Mouse (Mus musculus) heart, embryonic 11.5 days (tissue): ENCODE results near the gene Hacd1. TPM values are rescaled to one million over a fixed set of nuclear protein-coding genes. Genes with fewer than 3 reads are reported as not detected.

Experiments
- ATAC-seq: fragments of 200-750 bp; cut with Nextera tagmentation; replicated peaks from 2 replicates; pipeline ENCODE4 v1.8.0; 2017; ENCODE audit warnings: moderate library complexity; ENCODE audit not compliant: insufficient number of reproducible peaks, low FRiP score, low TSS enrichment
- H3K27ac ChIP-seq: fragments of 300-500 bp; sonication (generic); 2 replicates; pipeline ENCODE4 v1.5.1; 2014; ENCODE audit warnings: mild to moderate bottlenecking, low read depth, low read length
- H3K27me3 ChIP-seq: fragments of 300-500 bp; sonication (generic); 2 replicates; pipeline ENCODE4 v1.6.1; 2014; ENCODE audit warnings: mild to moderate bottlenecking, low read length, mixed read lengths; ENCODE audit not compliant: control insufficient read depth, insufficient read depth
- H3K36me3 ChIP-seq: fragments of 300-500 bp; sonication (generic); 2 replicates; pipeline ENCODE4 v1.6.1; 2014; ENCODE audit warnings: mild to moderate bottlenecking, low read length, moderate library complexity, mixed read lengths; ENCODE audit not compliant: control insufficient read depth, insufficient read depth
- H3K4me1 ChIP-seq: fragments of 300-500 bp; sonication (generic); 2 replicates; pipeline ENCODE4 v1.6.1; 2014; ENCODE audit warnings: low read length; ENCODE audit not compliant: control insufficient read depth, insufficient read depth
- H3K4me2 ChIP-seq: fragments of 300-500 bp; sonication (generic); 2 replicates; pipeline ENCODE4 v1.6.1; 2014; ENCODE audit warnings: mild to moderate bottlenecking, moderate library complexity
- H3K4me3 ChIP-seq: fragments of 300-500 bp; sonication (generic); 2 replicates; pipeline ENCODE4 v1.5.1; 2014; ENCODE audit warnings: low read depth, low read length
- H3K9ac ChIP-seq: fragments of 300-500 bp; sonication (generic); 2 replicates; pipeline ENCODE4 v1.6.1; 2014; ENCODE audit warnings: mild to moderate bottlenecking, low read depth, low read length, moderate library complexity
- H3K9me3 ChIP-seq: fragments of 300-500 bp; sonication (generic); replicated peaks from 2 replicates; pipeline ENCODE4 v1.6.1; 2016; ENCODE audit warnings: low read length; ENCODE audit not compliant: control insufficient read depth
- WGBS: fragments of 180-500 bp; shearing (Covaris S2); extraction: QIAGEN DNeasy Blood & Tissue Kit; methylation state at CpG from one replicate; pipeline ENCODE4 v1.1.7; 2014; ENCODE audit not compliant: insufficient replicate concordance; 5-methylcytosine and 5-hydroxymethylcytosine counted together
- polyA plus RNA-seq: library from polyadenylated mRNA; unstranded; fragments of >200 nt; fragmentation: Nextera tagmentation; extraction: Ambion mirVana; gene quantifications from 2 replicates; pipeline ENCODE4 v1.2.1, GENCODE M21; 2014

Gene Hacd1
- polyA plus RNA-seq, 1 experiment from 2014 or later, result 260 TPM

DNA sequence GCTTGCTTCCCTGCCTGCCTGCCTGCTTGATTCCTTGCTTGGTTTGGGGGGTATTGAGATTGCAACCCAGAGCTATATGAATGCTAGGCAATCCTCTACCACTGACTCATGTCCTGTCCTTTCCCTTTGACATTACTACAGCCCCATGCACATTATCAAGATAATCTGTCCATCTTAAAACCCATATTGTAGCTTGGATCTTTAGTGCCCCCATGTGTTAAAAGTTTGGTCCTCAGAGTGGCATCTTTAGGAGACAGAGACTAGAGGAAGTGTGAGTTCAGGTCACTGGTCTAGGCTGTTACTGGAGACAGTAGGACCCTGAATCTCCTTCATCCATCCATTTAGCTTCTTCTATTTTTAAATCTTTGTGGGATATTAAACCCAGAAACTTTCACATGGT, 123.7 kb downstream of the Hacd1 start:
- Histone ChIP-seq H3K27ac (no peak overlapping the region), H3K4me2 (no peak overlapping the region), H3K4me1 (no peaks in the 10 kb centered on the region), H3K9ac (no peak overlapping the region), H3K36me3 (no peaks in the 10 kb centered on the region), H3K4me3 (no peak overlapping the region), H3K9me3 (no peaks in the 10 kb centered on the region), H3K27me3 (no peaks in the 10 kb centered on the region)
- no peak for ATAC-seq

DNA sequence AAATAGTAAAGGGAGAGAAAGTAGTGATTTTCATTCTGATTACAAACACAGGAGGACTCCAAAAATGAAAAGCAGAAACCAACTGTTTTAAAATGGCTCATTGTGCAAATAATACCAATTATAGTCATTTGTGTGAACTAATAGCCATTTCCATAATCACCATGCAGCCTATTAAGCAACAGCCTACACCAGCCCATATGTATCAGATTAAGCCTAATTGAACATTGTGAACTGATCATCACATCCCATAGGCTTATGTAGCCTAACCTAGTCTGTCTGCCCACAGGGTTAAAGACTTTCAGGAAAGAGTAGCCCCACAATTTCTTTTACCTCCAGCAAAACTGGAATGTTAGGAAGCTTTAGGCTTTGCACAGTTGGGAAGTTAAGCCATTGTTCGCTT, 125.2 kb downstream of the Hacd1 start:
- WGBS, result 68% methylated on average over 1 of the region's 1 CpGs
- no peak overlapping the region for H3K4me2 ChIP-seq
- no peaks in the 10 kb centered on the region for H3K27me3 ChIP-seq
- no peaks in the 10 kb centered on the region for H3K4me1 ChIP-seq
- H3K36me3 ChIP-seq, result no peaks in the 10 kb centered on the region
- H3K4me3 ChIP-seq, result no peak overlapping the region
- ATAC-seq, result no peak
- no peak overlapping the region for H3K9ac ChIP-seq
- no peaks in the 10 kb centered on the region for H3K9me3 ChIP-seq
- no peak overlapping the region for H3K27ac ChIP-seq

DNA sequence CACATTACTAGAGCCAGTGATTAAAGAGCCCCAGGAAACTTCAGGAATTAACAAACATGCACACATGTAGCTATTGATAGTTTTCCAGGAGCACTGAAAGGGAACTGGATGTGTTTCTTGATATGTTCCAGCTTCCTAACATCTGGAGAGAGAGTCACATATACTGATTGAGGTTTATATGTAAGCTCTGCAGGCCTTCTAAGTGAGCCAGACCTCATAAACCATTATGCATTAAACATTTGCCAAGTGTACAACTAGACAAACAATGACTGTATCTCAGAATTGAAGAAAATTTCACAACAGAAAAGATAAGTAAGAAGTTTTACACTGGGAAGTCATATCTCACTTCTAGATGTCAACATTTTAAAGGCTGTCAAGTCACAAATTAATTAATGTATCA, 167.4 kb downstream of the Hacd1 start:
- Histone ChIP-seq H3K9me3 (no peaks in the 10 kb centered on the region), H3K4me1 (no peaks in the 10 kb centered on the region), H3K27me3 (no peaks in the 10 kb centered on the region), H3K9ac (no peak overlapping the region), H3K4me2 (no peak overlapping the region), H3K4me3 (no peak overlapping the region), H3K27ac (no peak overlapping the region), H3K36me3 (no peaks in the 10 kb centered on the region)
- ATAC-seq, result no peak

DNA sequence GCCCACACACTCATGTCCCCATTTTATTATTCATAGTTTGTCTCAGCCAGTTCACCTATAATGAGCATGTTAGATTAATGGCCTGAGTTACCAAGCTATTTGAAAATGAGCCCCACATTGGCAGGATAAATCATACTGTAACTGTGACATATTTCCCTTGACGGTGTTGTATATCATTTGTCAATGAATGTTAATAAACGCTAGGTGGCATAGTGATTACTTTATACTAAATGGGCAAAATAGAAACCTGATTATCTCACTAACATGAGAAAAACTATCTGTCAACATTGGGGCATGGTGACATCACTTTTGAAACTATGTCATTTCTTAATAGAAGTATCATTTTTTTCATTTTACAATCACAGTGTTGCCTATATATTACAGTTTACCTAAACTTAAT, 198.5 kb downstream of the Hacd1 start:
- ATAC-seq, result no peak

DNA sequence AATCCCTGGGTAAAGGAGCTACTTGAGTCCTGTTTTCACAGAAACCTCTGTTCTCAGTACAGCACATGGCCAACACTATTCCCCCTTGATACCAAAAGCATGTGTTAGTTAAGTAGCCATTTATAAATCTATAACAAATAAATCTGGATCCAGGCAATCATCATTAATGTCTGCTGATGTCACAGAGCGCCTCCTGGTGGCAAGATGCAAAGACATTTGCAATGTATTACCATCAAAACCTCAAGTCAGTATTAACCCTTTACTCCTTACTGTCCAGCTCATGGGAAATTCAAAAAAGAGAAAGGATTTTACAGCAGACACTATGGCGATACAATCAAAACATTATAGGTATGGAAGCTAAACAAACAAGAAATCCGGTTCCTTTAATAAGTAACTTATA, 200.4 kb downstream of the Hacd1 start:
- Histone ChIP-seq H3K36me3 (no peaks in the 10 kb centered on the region), H3K4me1 (no peaks in the 10 kb centered on the region), H3K27me3 (no peaks in the 10 kb centered on the region), H3K9me3 (no peaks in the 10 kb centered on the region), H3K9ac (no peak overlapping the region), H3K4me2 (no peak overlapping the region), H3K4me3 (no peak overlapping the region), H3K27ac (no peak overlapping the region)
- 63% methylated on average over 3 of the region's 3 CpGs for WGBS
- ATAC-seq, result no peak

More for the DNA sequence above, 198.5 kb downstream of the Hacd1 start:
- WGBS, result 63% methylated on average over 2 of the region's 2 CpGs
- H3K9me3 ChIP-seq, result no peaks in the 10 kb centered on the region
- no peak overlapping the region for H3K4me3 ChIP-seq
- H3K9ac ChIP-seq, result no peak overlapping the region
- no peak overlapping the region for H3K4me2 ChIP-seq
- no peaks in the 10 kb centered on the region for H3K27me3 ChIP-seq
- no peaks in the 10 kb centered on the region for H3K4me1 ChIP-seq
- H3K27ac ChIP-seq, result no peak overlapping the region
- H3K36me3 ChIP-seq, result no peaks in the 10 kb centered on the region

DNA sequence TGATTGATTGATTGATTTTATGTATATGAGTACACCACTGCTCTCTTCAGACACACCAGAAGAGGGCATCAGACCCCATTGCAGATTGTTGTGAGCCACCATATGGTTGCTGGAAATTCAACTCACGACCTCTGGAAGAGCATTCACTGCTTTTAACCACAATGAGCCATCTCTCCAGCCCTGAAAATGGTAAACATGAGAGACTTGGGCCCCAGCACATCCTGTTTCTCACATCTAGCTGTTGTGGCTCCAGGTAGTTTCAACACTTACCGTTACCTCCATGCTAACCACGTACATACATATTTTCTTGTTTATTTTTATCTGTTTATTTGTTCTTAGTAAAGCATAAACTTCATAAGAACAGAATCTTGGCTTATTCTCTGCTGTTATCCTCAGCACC, 219.6 kb downstream of the Hacd1 start:
- no peak overlapping the region for H3K4me3 ChIP-seq
- H3K27me3 ChIP-seq, result no peaks in the 10 kb centered on the region
- H3K9ac ChIP-seq, result no peak overlapping the region
- no peak overlapping the region for H3K4me2 ChIP-seq
- H3K27ac ChIP-seq, result no peak overlapping the region
- no peaks in the 10 kb centered on the region for H3K4me1 ChIP-seq
- 72% methylated on average over 3 of the region's 3 CpGs for WGBS
- ATAC-seq, result no peak
- no peaks in the 10 kb centered on the region for H3K36me3 ChIP-seq
- H3K9me3 ChIP-seq, result no peaks in the 10 kb centered on the region

DNA sequence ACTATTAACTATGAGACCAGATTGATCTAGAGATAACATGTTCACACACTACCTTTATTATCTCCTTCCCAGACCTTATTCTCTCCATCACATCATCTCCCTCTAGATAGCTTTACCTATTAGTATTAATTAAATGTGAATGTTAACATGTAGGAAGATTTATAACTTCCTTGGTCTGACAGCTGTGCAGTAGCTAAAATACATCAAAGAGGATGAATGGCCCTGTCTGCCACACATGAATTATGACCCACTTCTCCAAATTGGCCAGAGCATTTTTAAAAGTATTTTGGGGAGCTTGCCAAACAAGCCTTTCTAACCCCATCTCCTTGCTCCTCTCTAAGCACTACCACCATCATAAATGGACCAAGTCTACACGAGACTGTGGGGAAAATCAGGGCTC, 220.9 kb downstream of the Hacd1 start:
- H3K9me3 ChIP-seq, result no peaks in the 10 kb centered on the region
- H3K36me3 ChIP-seq, result no peaks in the 10 kb centered on the region
- no peak overlapping the region for H3K27ac ChIP-seq
- 76% methylated on average over 1 of the region's 1 CpGs for WGBS
- no peaks in the 10 kb centered on the region for H3K27me3 ChIP-seq
- no peak overlapping the region for H3K9ac ChIP-seq
- no peak overlapping the region for H3K4me2 ChIP-seq
- no peak for ATAC-seq
- H3K4me1 ChIP-seq, result no peaks in the 10 kb centered on the region
- H3K4me3 ChIP-seq, result no peak overlapping the region

DNA sequence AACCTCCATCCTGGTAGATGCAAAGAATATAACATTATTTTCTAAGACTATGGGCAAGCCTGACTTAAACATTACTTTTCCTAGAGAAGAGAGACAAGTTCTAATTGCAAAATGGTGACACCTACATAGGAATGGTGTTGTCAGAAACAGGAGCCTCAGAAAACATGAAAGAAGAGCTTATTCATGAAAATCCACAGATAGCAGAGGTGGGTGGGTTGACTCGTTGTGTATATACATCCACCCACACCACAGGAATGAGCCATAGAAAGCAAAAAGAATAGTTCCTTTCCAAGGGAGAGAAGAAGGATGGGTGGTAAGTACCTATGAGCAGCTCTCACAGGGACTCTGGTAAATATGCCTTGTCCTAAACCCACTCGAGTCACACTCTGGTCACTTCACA, 239.3 kb downstream of the Hacd1 start:
- H3K27ac ChIP-seq, result no peak overlapping the region
- H3K9ac ChIP-seq, result no peak overlapping the region
- no peaks in the 10 kb centered on the region for H3K4me1 ChIP-seq
- H3K4me3 ChIP-seq, result no peak overlapping the region
- H3K4me2 ChIP-seq, result no peak overlapping the region
- no peak for ATAC-seq
- no peaks in the 10 kb centered on the region for H3K9me3 ChIP-seq
- WGBS, result 80% methylated on average over 2 of the region's 2 CpGs
- H3K27me3 ChIP-seq, result no peaks in the 10 kb centered on the region
- H3K36me3 ChIP-seq, result no peaks in the 10 kb centered on the region

DNA sequence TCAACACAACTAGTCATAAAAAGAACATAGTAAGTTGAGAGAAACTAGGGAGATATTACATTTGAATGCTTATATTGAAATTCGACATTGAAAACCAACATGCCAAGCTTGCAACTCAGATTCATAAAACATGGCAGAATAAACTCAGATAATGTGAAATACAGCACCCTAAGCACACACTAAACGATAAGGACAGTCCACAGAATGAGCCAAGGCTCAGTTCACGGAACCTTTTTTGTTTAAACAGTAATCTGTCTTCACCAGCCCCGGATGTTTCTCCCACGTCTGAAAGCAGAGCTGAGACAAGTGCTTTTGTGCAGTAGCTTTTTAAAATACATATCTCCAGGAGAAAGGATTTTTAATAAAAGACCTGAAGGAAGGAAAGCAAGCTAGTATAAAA, 247.3 kb downstream of the Hacd1 start:
- H3K9ac ChIP-seq, result no peak overlapping the region
- H3K27ac ChIP-seq, result no peak overlapping the region
- H3K4me1 ChIP-seq, result no peaks in the 10 kb centered on the region
- H3K4me2 ChIP-seq, result no peak overlapping the region
- no peaks in the 10 kb centered on the region for H3K27me3 ChIP-seq
- ATAC-seq, result no peak
- H3K36me3 ChIP-seq, result no peaks in the 10 kb centered on the region
- 61% methylated on average over 5 of the region's 5 CpGs for WGBS
- no peaks in the 10 kb centered on the region for H3K9me3 ChIP-seq
- no peak overlapping the region for H3K4me3 ChIP-seq
